Mouse (Mus musculus): ENCODE data around the gene Nxpe4. TPM values are rescaled to one million over a fixed set of nuclear protein-coding genes. Genes with fewer than 3 reads are reported as not detected.

Nxpe4 gene
- polyA plus RNA-seq (2017; shearing (Covaris generic)), result 0.65 TPM

GRCm38 (mm10) chr9:48161505-48162192 is at the start of gene Nxpe4:
TSS of gene Nxpe4 (plus strand) at chr9:48162023.

DNA sequence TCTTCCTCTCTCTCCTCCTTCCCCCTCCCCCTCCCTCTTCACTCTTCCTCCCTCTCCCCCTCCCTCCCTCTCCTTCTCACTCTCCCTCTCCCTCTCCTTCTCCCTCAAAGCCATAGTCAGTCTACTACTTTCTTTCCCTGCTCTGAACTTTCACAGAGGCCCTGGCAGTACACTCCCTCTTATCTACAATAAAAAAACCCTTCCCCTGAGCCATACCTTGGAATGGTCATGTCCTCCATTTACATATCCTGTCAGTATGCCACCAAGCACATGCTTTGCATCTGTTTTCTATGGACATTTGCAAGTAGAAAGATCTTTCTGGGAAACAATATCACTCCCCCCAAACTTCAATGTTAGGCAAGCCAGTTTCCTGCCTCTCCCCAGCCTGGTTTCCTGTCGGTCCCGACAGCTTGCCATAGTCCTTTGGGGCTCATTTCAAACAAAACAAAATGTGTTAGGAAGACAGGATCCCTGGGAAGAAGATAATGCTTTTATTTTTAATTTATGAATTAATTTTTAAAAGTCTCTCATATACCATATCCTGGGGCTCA is 191.4 kb downstream of the Nxpe4 start, which contains the start of gene Nxpe2:
TSS of gene Nxpe2 (minus strand) at position 307 of the 551 bp plus-strand sequence.

Other genes with a start within 250 kb of the Nxpe4 start
- gene Nxpe2, start 191.4 kb downstream of the Nxpe4 start, polyA plus RNA-seq (2017; shearing (Covaris generic)), result 0.56 TPM